ENCODE assay signal across 18 mouse cellular contexts in the genomic region with DNA sequence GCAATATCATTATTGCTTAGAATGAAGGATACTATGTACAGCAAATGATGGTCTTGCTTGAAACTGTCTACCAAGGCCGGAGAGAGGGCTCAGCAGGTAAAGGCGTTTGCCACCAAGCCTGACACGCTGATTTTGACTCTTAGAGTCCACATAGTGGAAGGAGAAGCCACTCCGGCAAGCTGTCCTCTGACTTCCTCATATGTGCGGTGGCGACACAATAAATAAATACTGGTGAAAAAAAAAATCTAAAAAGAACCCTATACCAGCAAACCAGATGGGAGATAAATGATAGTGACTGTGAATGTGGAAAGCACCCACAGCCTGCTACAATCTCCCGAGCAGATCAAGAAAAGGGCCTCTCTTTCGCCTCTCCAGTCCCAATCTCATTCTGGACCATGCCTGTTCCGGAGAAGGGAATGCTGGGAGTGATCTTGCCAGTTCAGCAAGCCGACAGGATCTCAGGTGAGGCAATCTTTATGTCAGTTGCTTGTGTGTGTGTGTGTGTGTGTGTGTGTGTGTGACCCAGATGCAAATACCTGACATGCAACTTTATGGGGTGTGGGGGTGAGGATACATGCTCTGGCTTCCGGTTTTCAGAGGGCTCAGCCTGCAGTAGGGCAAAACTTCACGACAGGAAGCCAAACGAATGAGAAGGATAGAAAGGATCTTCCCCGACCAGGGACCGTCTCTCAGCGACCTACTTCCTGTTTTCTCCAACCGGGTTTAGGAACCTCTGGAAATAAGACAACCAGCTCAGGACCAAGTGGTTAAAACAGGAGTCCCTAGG. TPM values are rescaled to one million over a fixed set of nuclear protein-coding genes. Genes with fewer than 3 reads are reported as not detected.
A peak's percentile ranks its signal among the peaks of the same experiment; 100 is the strongest.
DNase-seq lines count a peak whose midpoint lies in the region; ATAC-seq and TF ChIP-seq lines count a peak whose summit lies in the region.
"Had no signal": no experiment of that assay in that cellular context is flagged by ENCODE, and none has a peak within 500 bp of the region (broad histone marks: within the 10 kb centered on the region; RNA-seq: fewer than 3 reads in every experiment).

No protein-coding gene starts in this region.

- no peak overlapping the region for H3K4me3 ChIP-seq in liver, embryonic 16.5 days (ENCODE audit: low read depth, low read length)
- H3K4me3 ChIP-seq in gastrocnemius, adult 2 months: no peak overlapping the region
- H3K4me3 ChIP-seq: embryonic facial prominence, embryonic 12.5 days; heart, adult 2 months; hindbrain, embryonic 12.5 days had no signal

- intact Hi-C loops in gastrocnemius, adult 2 months (cut with DNase I): no loop called here

- no peak for ATAC-seq in liver, embryonic 16.5 days (ENCODE audit: low read depth)
- ATAC-seq in megakaryocyte, adult 5-6 weeks (ENCODE audit: poor library complexity, severe bottlenecking): peak; percentile 66

- H3K9me3 ChIP-seq in liver, embryonic 16.5 days (replicated peaks; ENCODE audit: control insufficient read depth, low read length): no peaks in the 10 kb centered on the region
- H3K9me3 ChIP-seq: embryonic facial prominence, embryonic 12.5 days; hindbrain, embryonic 12.5 days had no signal

- H3K36me3 ChIP-seq in liver, embryonic 16.5 days (ENCODE audit: control insufficient read depth, insufficient read depth): no peaks in the 10 kb centered on the region
- H3K36me3 ChIP-seq: embryonic facial prominence, embryonic 12.5 days; hindbrain, embryonic 12.5 days had no signal

- H3K4me1 ChIP-seq in liver, embryonic 16.5 days (ENCODE audit: control insufficient read depth, low read depth, low read length): no peaks in the 10 kb centered on the region
- H3K4me1 ChIP-seq: embryonic facial prominence, embryonic 12.5 days; hindbrain, embryonic 12.5 days had no signal

- no peaks in the 10 kb centered on the region for H3K27me3 ChIP-seq in liver, embryonic 16.5 days (ENCODE audit: control insufficient read depth, insufficient read depth, low read depth, low read length)
- H3K27me3 ChIP-seq: embryonic facial prominence, embryonic 12.5 days; hindbrain, embryonic 12.5 days had no signal

- no peak overlapping the region for H3K27ac ChIP-seq in liver, embryonic 16.5 days (ENCODE audit: low read length)
- no peak overlapping the region for H3K27ac ChIP-seq in gastrocnemius, adult 2 months
- H3K27ac ChIP-seq: embryonic facial prominence, embryonic 12.5 days; heart, adult 2 months; hindbrain, embryonic 12.5 days had no signal

- H3K4me2 ChIP-seq in liver, embryonic 16.5 days (ENCODE audit: low read depth, low read length): 0 out of 2 replicates have a peak overlapping the region, but pooled peaks have one; percentile 7
- H3K4me2 ChIP-seq: embryonic facial prominence, embryonic 12.5 days; hindbrain, embryonic 12.5 days had no signal

- WGBS in liver, embryonic 16.5 days (ENCODE audit: insufficient replicate concordance): 22% methylated on average over 17 of the region's 17 CpGs

- H3K9ac ChIP-seq in liver, embryonic 16.5 days (ENCODE audit: low read depth, low read length): no peak overlapping the region
- H3K9ac ChIP-seq: embryonic facial prominence, embryonic 12.5 days; hindbrain, embryonic 12.5 days had no signal

- TF ChIP-seq CTCF in gastrocnemius, adult 2 months (IDR thresholded peaks at IDR 0.05): no peak

- DNase-seq in liver: no peak
- peak; percentile 44 for DNase-seq in T-cell, adult 2 months (ENCODE audit: low spot score)
- DNase-seq in thymus, postnatal 14 days: peak; percentile 65
- no peak for DNase-seq in ovary, postnatal 36 days (ENCODE audit: low spot score)
- no peak for DNase-seq in gastrocnemius, adult 2 months
- DNase-seq in layer of hippocampus, postnatal 10 days (ENCODE audit: low spot score in 2 of 2): no peak
- DNase-seq: cerebellum, adult 9-10 months; kidney, adult 9 months; layer of hippocampus, adult 9-11 months; lung, postnatal 14 days had no signal

RNA-seq across cellular contexts. Expression of gene Tex101, which starts 15.2 kb away (rescaled TPM):
- not detected in 2 replicates for polyA plus RNA-seq in liver, embryonic 16.5 days (2015; fragmentation: Nextera tagmentation; extraction: Ambion mirVana)
- total RNA-seq in megakaryocyte, adult 5-6 weeks (2015): not detected in 2 replicates
- not detected in 2 replicates for total RNA-seq in megakaryocyte, adult 5-6 weeks (2017)
- not detected for total RNA-seq in gastrocnemius, adult 2 months (2021)
- not detected for total RNA-seq in layer of hippocampus, postnatal 10 days (2021)
- total RNA-seq: CH12.LX; heart, adult 2 months had no signal
- polyA plus RNA-seq: embryonic facial prominence, embryonic 12.5 days; forebrain, embryonic 11.5 days; hindbrain, embryonic 12.5 days; limb, embryonic 11.5 days had no signal

RNA-seq across cellular contexts. Expression of gene Lypd3, which starts 25.0 kb away (rescaled TPM):
- polyA plus RNA-seq in liver, embryonic 16.5 days (2015; fragmentation: Nextera tagmentation; extraction: Ambion mirVana): 0.05 TPM in 1 of 2 replicates, not detected in the other
- not detected in 2 replicates for total RNA-seq in megakaryocyte, adult 5-6 weeks (2015)
- not detected in 2 replicates for total RNA-seq in megakaryocyte, adult 5-6 weeks (2017)
- total RNA-seq in gastrocnemius, adult 2 months (2021): not detected
- total RNA-seq in layer of hippocampus, postnatal 10 days (2021): under 1 TPM; 0.20 to 0.64 TPM
- total RNA-seq: CH12.LX; heart, adult 2 months had no signal
- polyA plus RNA-seq: heart, adult 2 months had no signal

RNA-seq across cellular contexts. Expression of gene BC049730, which starts 47.7 kb away (rescaled TPM):
- polyA plus RNA-seq in liver, embryonic 16.5 days (2015; fragmentation: Nextera tagmentation; extraction: Ambion mirVana): not detected in 2 replicates
- not detected in 2 replicates for total RNA-seq in megakaryocyte, adult 5-6 weeks (2015)
- not detected in 2 replicates for total RNA-seq in megakaryocyte, adult 5-6 weeks (2017)
- not detected for total RNA-seq in gastrocnemius, adult 2 months (2021)
- total RNA-seq in layer of hippocampus, postnatal 10 days (2021): not detected
- total RNA-seq: CH12.LX; heart, adult 2 months had no signal
- polyA plus RNA-seq: embryonic facial prominence, embryonic 12.5 days; forebrain, embryonic 11.5 days; heart, adult 2 months; hindbrain, embryonic 12.5 days; limb, embryonic 11.5 days had no signal

RNA-seq across cellular contexts. Expression of gene Phldb3, which starts 50.7 kb away (rescaled TPM):
- polyA plus RNA-seq in liver, embryonic 16.5 days (2015; fragmentation: Nextera tagmentation; extraction: Ambion mirVana): 0.08 and 0.18 TPM in 2 replicates
- total RNA-seq in megakaryocyte, adult 5-6 weeks (2015): 1.0 and 1.2 TPM in 2 replicates
- total RNA-seq in megakaryocyte, adult 5-6 weeks (2017): 3.7 and 4.0 TPM in 2 replicates
- under 1 TPM; 0.54 to 0.59 TPM for total RNA-seq in gastrocnemius, adult 2 months (2021)
- under 1 TPM; 0.37 to 0.60 TPM for total RNA-seq in layer of hippocampus, postnatal 10 days (2021)
- polyA plus RNA-seq: forebrain, embryonic 11.5 days; hindbrain, embryonic 12.5 days had no signal

Comparison
In these comparisons a context has a peak if more than half of its experiments do, and no peak if none do; other contexts are left out.
1. DNase-seq: peak in T-cell, adult 2 months (single experiment) and thymus, postnatal 14 days (single experiment); none in liver (single experiment), ovary, postnatal 36 days (single experiment), gastrocnemius, adult 2 months (single experiment) and layer of hippocampus, postnatal 10 days (0 of 2).